Mouse (Mus musculus): Measurements from ENCODE around the gene Zxdc. TPM values are rescaled to one million over a fixed set of nuclear protein-coding genes. Genes with fewer than 3 reads are reported as not detected.

Zxdc gene
- total RNA-seq, 2 experiments from 2014 or later: 8.9 to 10.2 TPM

GRCm38 (mm10) chr6:90437041-90437440 is 67.7 kb downstream of the Zxdc start:
- no peak for ATAC-seq (replicated peaks; ENCODE audit: low FRiP score, low TSS enrichment, poor library complexity, severe bottlenecking)

- ATAC-seq (replicated peaks; ENCODE audit: low FRiP score, low TSS enrichment, poor library complexity, severe bottlenecking): no peak
Measured at GRCm38 (mm10) chr6:90446883-90447282, 77.6 kb downstream of the Zxdc start.

- ATAC-seq (replicated peaks; ENCODE audit: low FRiP score, low TSS enrichment, poor library complexity, severe bottlenecking): no peak
Measured at GRCm38 (mm10) chr6:90450179-90450578, 80.9 kb downstream of the Zxdc start.

DNA sequence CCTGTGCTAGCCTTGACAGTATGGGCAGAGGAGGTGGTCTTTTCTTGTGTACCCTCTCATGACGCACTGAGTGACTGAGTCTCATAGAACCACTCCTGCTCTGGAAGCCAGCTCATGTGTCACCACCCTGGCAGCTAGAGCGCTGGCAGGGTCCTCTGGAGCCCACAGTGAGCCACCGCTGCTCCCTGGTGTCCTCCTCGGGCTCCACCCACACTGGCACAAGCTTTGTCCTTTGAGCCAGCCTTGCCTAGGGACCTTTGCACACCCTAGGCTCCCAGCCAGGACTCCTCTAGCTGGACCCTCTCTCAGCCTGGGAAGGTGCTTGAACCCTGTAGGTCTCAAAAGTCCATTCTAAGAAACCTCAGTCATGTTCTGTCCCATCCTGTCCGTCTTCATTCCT is 81.4 kb downstream of the Zxdc start:
- ATAC-seq (replicated peaks; ENCODE audit: low FRiP score, low TSS enrichment, poor library complexity, severe bottlenecking): no peak

- ATAC-seq (replicated peaks; ENCODE audit: low FRiP score, low TSS enrichment, poor library complexity, severe bottlenecking): no peak
Measured at GRCm38 (mm10) chr6:90451512-90451911, 82.2 kb downstream of the Zxdc start.

GRCm38 (mm10) chr6:90452603-90453002 is 83.3 kb downstream of the Zxdc start:
- ATAC-seq (replicated peaks; ENCODE audit: low FRiP score, low TSS enrichment, poor library complexity, severe bottlenecking): no peak

Other genes starting within 250 kb of the Zxdc start
- gene Vmn1r51, start 246.9 kb upstream of the Zxdc start, total RNA-seq (2014; fragmentation: Nextera tagmentation): not detected in 2 replicates
- not detected in 2 replicates for gene Vmn1r51, start 246.9 kb upstream of the Zxdc start, total RNA-seq (2017)
- not detected in 2 replicates for gene Vmn1r52, start 194.7 kb upstream of the Zxdc start, total RNA-seq (2014; fragmentation: Nextera tagmentation)
- gene Vmn1r52, start 194.7 kb upstream of the Zxdc start, total RNA-seq (2017): not detected in 2 replicates
- not detected in 2 replicates for gene V1ra8, start 166.7 kb upstream of the Zxdc start, total RNA-seq (2014; fragmentation: Nextera tagmentation)
- gene V1ra8, start 166.7 kb upstream of the Zxdc start, total RNA-seq (2017): not detected in 2 replicates
- not detected in 2 replicates for gene Vmn1r53, start 145.1 kb upstream of the Zxdc start, total RNA-seq (2014; fragmentation: Nextera tagmentation)
- gene Vmn1r53, start 145.1 kb upstream of the Zxdc start, total RNA-seq (2017): not detected in 2 replicates
- not detected in 2 replicates for gene Vmn1r54, start 123.2 kb upstream of the Zxdc start, total RNA-seq (2014; fragmentation: Nextera tagmentation)
- not detected in 2 replicates for gene Vmn1r54, start 123.2 kb upstream of the Zxdc start, total RNA-seq (2017)
- not detected in 2 replicates for gene BC048671, start 68.3 kb upstream of the Zxdc start, total RNA-seq (2014; fragmentation: Nextera tagmentation)
- gene BC048671, start 68.3 kb upstream of the Zxdc start, total RNA-seq (2017): not detected in 2 replicates
- gene Chst13, start 44.3 kb upstream of the Zxdc start, total RNA-seq (2014; fragmentation: Nextera tagmentation): not detected in 2 replicates
- not detected in 2 replicates for gene Chst13, start 44.3 kb upstream of the Zxdc start, total RNA-seq (2017)
- not detected in 2 replicates for gene Uroc1, start 36.2 kb upstream of the Zxdc start, total RNA-seq (2014; fragmentation: Nextera tagmentation)
- gene Uroc1, start 36.2 kb upstream of the Zxdc start, total RNA-seq (2017): not detected in 2 replicates
- gene Cfap100, start 59.3 kb downstream of the Zxdc start, total RNA-seq (2014; fragmentation: Nextera tagmentation): not detected in 2 replicates
- not detected in 2 replicates for gene Cfap100, start 59.3 kb downstream of the Zxdc start, total RNA-seq (2017)
- gene Klf15, start 93.1 kb downstream of the Zxdc start, total RNA-seq (2014; fragmentation: Nextera tagmentation): not detected in 2 replicates
- gene Klf15, start 93.1 kb downstream of the Zxdc start, total RNA-seq (2017): not detected in 2 replicates
- gene Aldh1l1, start 116.9 kb downstream of the Zxdc start, total RNA-seq (2014; fragmentation: Nextera tagmentation): 3.2 and 4.1 TPM in 2 replicates
- 4.3 and 5.3 TPM in 2 replicates for gene Aldh1l1, start 116.9 kb downstream of the Zxdc start, total RNA-seq (2017)
- 31.4 and 38.5 TPM in 2 replicates for gene Slc41a3, start 235.2 kb downstream of the Zxdc start, total RNA-seq (2014; fragmentation: Nextera tagmentation)
- 11.8 and 14.5 TPM in 2 replicates for gene Slc41a3, start 235.2 kb downstream of the Zxdc start, total RNA-seq (2017)